Mouse (Mus musculus) liver, embryonic 14.5 days (tissue): Measurements from ENCODE around the gene Cenpa. TPM values are rescaled to one million over a fixed set of nuclear protein-coding genes. Genes with fewer than 3 reads are reported as not detected.

Source experiments
- ATAC-seq: fragments of 200-750 bp; cut with Nextera tagmentation; 2 replicates; pipeline ENCODE4 v1.8.0; 2017; ENCODE audit warnings: moderate number of reproducible peaks, mild to moderate bottlenecking, moderate library complexity; ENCODE audit not compliant: insufficient read depth
- DNase-seq, 3 experiments: peaks; one replicate each; pipeline ENCODE4 v3.0.0-alpha.2; 2012 to 2013; ENCODE audit warnings: low read depth in 3 of 3, low spot score in 3 of 3
- H3K27ac ChIP-seq: fragments of 300-500 bp; sonication (generic); 2 replicates; pipeline ENCODE4 v1.5.1; 2014; ENCODE audit warnings: moderate library complexity, mild to moderate bottlenecking, control low read depth, inconsistent platforms
- H3K27me3 ChIP-seq: fragments of 300-500 bp; sonication (generic); 2 replicates; pipeline ENCODE4 v1.6.1; 2014; ENCODE audit warnings: mild to moderate bottlenecking, low read length, moderate library complexity; ENCODE audit not compliant: control insufficient read depth, insufficient read depth
- H3K36me3 ChIP-seq: fragments of 300-500 bp; sonication (generic); replicated peaks from 2 replicates; pipeline ENCODE4 v1.6.1; 2014; ENCODE audit warnings: low read depth; ENCODE audit not compliant: control insufficient read depth, insufficient read depth
- H3K4me1 ChIP-seq, 2 experiments: fragments of 200-500 bp in 1 of 2; fragments of 300-500 bp in 1 of 2; sonication (generic) in 1 of 2; replicated peaks; 2 replicates each; pipeline ENCODE4 v1.6.1; 2012 to 2014; ENCODE audit warnings: antibody characterized with exemption in 1 of 2, inconsistent platforms in 1 of 2, low read length in 1 of 2; ENCODE audit not compliant: control insufficient read depth in 2 of 2, insufficient read depth in 2 of 2
- H3K4me2 ChIP-seq: fragments of 300-500 bp; sonication (generic); 2 replicates; pipeline ENCODE4 v1.6.1; 2014; ENCODE audit warnings: low read depth, mild to moderate bottlenecking, control low read depth, moderate library complexity
- H3K4me3 ChIP-seq, 2 experiments: fragments of 200-500 bp in 1 of 2; fragments of 300-500 bp in 1 of 2; sonication (generic) in 1 of 2; 2 replicates each; pipeline ENCODE4 v1.5.1; 2012 to 2014; ENCODE audit warnings: low read depth in 2 of 2, low read length in 2 of 2, mild to moderate bottlenecking in 2 of 2, control low read depth in 1 of 2, inconsistent platforms in 1 of 2, moderate library complexity in 1 of 2; ENCODE audit not compliant: insufficient read depth in 1 of 2
- H3K9ac ChIP-seq: fragments of 300-500 bp; sonication (generic); replicated peaks from 2 replicates; pipeline ENCODE4 v1.6.1; 2014; ENCODE audit warnings: mild to moderate bottlenecking, control low read depth, moderate library complexity
- H3K9me3 ChIP-seq: fragments of 300-500 bp; sonication (generic); 2 replicates; pipeline ENCODE4 v1.6.1; 2016; ENCODE audit warnings: low read length, mixed read lengths; ENCODE audit not compliant: control insufficient read depth
- CTCF ChIP-seq: IDR thresholded peaks from 2 replicates; pipeline ENCODE4 v1.5.1; 2016; ENCODE audit warnings: antibody characterized with exemption, low read depth, control low read depth
- EP300 ChIP-seq: IDR thresholded peaks from 2 replicates; pipeline ENCODE4 v1.6.1; 2016; ENCODE audit warnings: antibody characterized with exemption, low read depth
- WGBS: fragments of 180-500 bp; shearing (Covaris S2); extraction: QIAGEN DNeasy Blood & Tissue Kit; methylation state at CpG from one replicate; pipeline ENCODE4 v1.1.7; 2014; ENCODE audit not compliant: insufficient replicate concordance; 5-methylcytosine and 5-hydroxymethylcytosine counted together
- polyA plus RNA-seq, 2 experiments: library from polyadenylated mRNA; depleted of rRNA in 1 of 2; stranded (reverse) in 1 of 2; unstranded in 1 of 2; fragments of >200 nt; fragmentation: Nextera tagmentation in 1 of 2; extraction: Ambion mirVana in 1 of 2; gene quantifications; 2 replicates each; pipeline versions ENCODE4 v1.2.1 to v1.2.3; 2012 to 2014

Gene Cenpa
- polyA plus RNA-seq, 2 experiments = 122 to 209 TPM

GRCm38 (mm10) chr5:30620567-30620966 lies 46.0 kb upstream of the Cenpa start:
- 87% methylated on average over 20 of the region's 20 CpGs for WGBS
- no peak overlapping the region for H3K27ac ChIP-seq
- H3K4me1 ChIP-seq = 0 out of 4 replicates have a peak, but pooled peaks cover 0 to 2% of the 10 kb centered on the region in 2 experiments
- no peak overlapping the region for H3K4me3 ChIP-seq
- peaks cover 20% of the 10 kb centered on the region for H3K27me3 ChIP-seq
- DNase-seq (no peak), ATAC-seq (no peak)
- no peak overlapping the region for H3K9ac ChIP-seq
- H3K4me2 ChIP-seq = no peak overlapping the region
- TF ChIP-seq EP300 (no peak), CTCF (no peak)
- no peaks in the 10 kb centered on the region for H3K36me3 ChIP-seq
- no peaks in the 10 kb centered on the region for H3K9me3 ChIP-seq

GRCm38 (mm10) chr5:30621211-30621790 lies 45.3 kb upstream of the Cenpa start:
- no peak overlapping the region for H3K4me3 ChIP-seq
- TF ChIP-seq CTCF (no peak), EP300 (no peak)
- no peak overlapping the region for H3K9ac ChIP-seq
- H3K36me3 ChIP-seq = no peaks in the 10 kb centered on the region
- no peaks in the 10 kb centered on the region for H3K4me1 ChIP-seq
- no peak overlapping the region for H3K27ac ChIP-seq
- WGBS = 67% methylated on average over 9 of the region's 9 CpGs
- no peaks in the 10 kb centered on the region for H3K9me3 ChIP-seq
- H3K4me2 ChIP-seq = no peak overlapping the region
- DNase-seq (no peak), ATAC-seq (no peak)
- peaks cover 20% of the 10 kb centered on the region for H3K27me3 ChIP-seq

GRCm38 (mm10) chr5:30621844-30622176 lies 44.8 kb upstream of the Cenpa start:
- H3K4me1 ChIP-seq = no peaks in the 10 kb centered on the region
- TF ChIP-seq CTCF (no peak), EP300 (no peak)
- H3K4me3 ChIP-seq = no peak overlapping the region
- DNase-seq (no peak), ATAC-seq (no peak)
- H3K4me2 ChIP-seq = no peak overlapping the region
- 48% methylated on average over 22 of the region's 22 CpGs for WGBS
- H3K9me3 ChIP-seq = no peaks in the 10 kb centered on the region
- H3K36me3 ChIP-seq = no peaks in the 10 kb centered on the region
- peaks cover 20% of the 10 kb centered on the region for H3K27me3 ChIP-seq
- no peak overlapping the region for H3K27ac ChIP-seq
- H3K9ac ChIP-seq = no peak overlapping the region

DNA sequence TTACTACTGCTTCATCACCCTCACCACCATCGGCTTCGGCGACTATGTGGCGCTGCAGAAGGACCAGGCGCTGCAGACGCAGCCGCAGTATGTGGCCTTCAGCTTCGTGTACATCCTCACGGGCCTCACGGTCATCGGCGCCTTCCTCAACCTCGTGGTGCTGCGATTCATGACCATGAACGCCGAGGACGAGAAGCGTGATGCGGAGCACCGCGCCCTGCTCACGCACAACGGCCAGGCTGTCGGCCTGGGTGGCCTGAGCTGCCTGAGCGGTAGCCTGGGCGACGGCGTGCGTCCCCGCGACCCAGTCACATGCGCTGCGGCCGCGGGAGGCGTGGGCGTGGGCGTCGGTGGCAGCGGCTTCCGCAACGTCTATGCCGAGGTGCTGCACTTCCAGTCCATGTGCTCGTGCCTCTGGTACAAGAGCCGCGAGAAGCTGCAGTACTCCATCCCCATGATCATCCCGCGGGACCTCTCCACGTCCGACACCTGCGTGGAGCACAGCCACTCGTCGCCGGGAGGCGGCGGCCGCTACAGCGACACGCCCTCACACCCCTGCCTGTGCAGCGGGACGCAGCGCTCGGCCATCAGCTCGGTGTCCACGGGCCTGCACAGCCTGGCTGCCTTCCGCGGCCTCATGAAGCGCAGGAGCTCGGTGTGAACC lies 44.3 kb upstream of the Cenpa start:
- WGBS = 5% methylated on average over 69 of the region's 69 CpGs
- no peak for ATAC-seq

GRCm38 (mm10) chr5:30622841-30623185 lies 43.8 kb upstream of the Cenpa start:
- TF ChIP-seq CTCF = no peak
- TF ChIP-seq EP300 = no peak
- H3K4me1 ChIP-seq = no peaks in the 10 kb centered on the region
- no peaks in the 10 kb centered on the region for H3K36me3 ChIP-seq
- no peak overlapping the region for H3K4me3 ChIP-seq
- no peaks in the 10 kb centered on the region for H3K9me3 ChIP-seq
- WGBS = 4% methylated on average over 10 of the region's 10 CpGs
- H3K4me2 ChIP-seq = peak overlapping the region; percentile 39
- H3K9ac ChIP-seq = no peak overlapping the region
- ATAC-seq (no peak), DNase-seq (no peak)
- H3K27me3 ChIP-seq = peaks cover 20% of the 10 kb centered on the region
- H3K27ac ChIP-seq = no peak overlapping the region

More for the DNA sequence above, 44.3 kb upstream of the Cenpa start:
- Histone ChIP-seq H3K9ac (no peak overlapping the region), H3K4me2 (peak overlapping the region; percentile 39), H3K4me3 (0 out of 4 replicates have a peak overlapping the region, but pooled peaks of 1 of the 2 experiments have one; percentile 5), H3K36me3 (no peaks in the 10 kb centered on the region), H3K27ac (no peak overlapping the region), H3K9me3 (no peaks in the 10 kb centered on the region), H3K4me1 (no peaks in the 10 kb centered on the region), H3K27me3 (peaks cover 20% of the 10 kb centered on the region)
- TF ChIP-seq EP300 (no peak), CTCF (no peak)
- no peak for DNase-seq
